Mouse (Mus musculus) urinary bladder, adult 2 months (tissue): ENCODE data around the gene Cd83. TPM values are rescaled to one million over a fixed set of nuclear protein-coding genes. Genes with fewer than 3 reads are reported as not detected.

ENCODE experiments used
- DNase-seq: peaks from one replicate; pipeline ENCODE4 v3.0.0; 2022; ENCODE audit warnings: low spot score
- polyA plus RNA-seq: library from polyadenylated mRNA; depleted of rRNA; stranded (reverse); fragments of >200 nt; gene quantifications from 2 replicates; pipeline ENCODE4 v1.2.3, GENCODE M21; 2012

Cd83 gene
- polyA plus RNA-seq, 1 experiment = 5.4 TPM

DNA sequence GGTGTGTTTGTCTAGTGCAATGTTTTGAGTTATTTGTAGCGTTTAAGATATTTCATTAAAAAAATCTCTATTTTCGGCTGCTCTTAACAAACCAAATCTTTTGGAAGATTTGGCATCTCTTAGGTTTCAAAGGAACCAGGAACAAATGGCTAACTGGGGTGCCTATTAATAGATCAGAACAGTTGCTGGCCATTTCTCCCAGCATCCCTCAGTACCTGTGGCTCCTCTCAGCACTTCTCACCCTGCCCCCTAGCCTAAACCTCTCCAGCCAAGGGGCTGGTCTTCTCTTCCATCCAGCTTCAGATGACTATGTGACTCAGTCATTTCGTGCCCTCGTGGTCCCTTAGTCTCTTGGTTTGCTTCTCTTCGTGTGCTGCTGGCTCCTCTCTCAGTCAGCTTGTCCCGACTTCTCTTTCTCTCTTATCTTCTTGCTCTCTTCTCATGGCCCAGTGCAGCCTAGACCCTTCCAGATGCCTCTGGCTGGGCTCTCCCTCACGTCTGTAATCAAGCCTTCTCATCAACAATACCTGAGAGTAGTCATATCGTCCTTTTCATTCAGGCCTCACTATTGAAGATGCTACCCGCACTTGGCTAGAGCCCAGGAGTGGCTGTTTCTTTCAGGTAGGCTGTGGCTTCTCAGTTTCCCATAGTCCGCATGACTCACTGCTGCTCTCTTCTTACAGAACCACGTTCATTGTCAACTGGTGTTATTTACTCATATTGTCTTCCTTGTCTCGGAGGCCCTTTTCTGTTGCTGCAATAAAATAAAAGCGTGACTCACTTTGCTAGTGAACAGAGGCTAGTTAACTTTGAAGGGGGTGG lies 9.8 kb upstream of the Cd83 start:
- DNase-seq = no peak

GRCm38 (mm10) chr13:43775427-43775733 lies 9.2 kb upstream of the Cd83 start:
- no peak for DNase-seq

- no peak for DNase-seq
These were observed 7.1 kb upstream of the Cd83 start for GRCm38 (mm10) chr13:43777321-43778002.

- DNase-seq = no peak
These were observed 6.4 kb upstream of the Cd83 start for GRCm38 (mm10) chr13:43778021-43778649.

DNA sequence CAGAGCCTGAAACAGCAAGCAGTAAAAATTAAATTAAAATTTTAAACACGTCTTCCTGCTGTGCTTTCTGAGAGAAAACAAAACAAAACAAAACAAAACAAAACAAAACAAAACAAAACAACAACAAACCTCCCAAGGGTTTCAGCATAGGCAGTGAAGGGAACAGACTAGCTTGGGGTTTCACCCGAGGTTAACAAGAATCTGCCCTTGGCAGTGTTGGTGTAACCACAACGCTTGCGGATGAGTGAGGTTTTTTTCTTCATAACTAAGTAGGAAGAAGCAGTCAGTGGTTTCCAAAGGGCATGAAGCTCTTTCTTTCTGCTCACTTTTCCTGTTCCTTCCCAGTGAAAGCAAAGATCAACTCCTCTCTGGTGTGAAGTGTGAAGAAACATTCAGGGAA lies 5.6 kb upstream of the Cd83 start:
- no peak for DNase-seq

DNA sequence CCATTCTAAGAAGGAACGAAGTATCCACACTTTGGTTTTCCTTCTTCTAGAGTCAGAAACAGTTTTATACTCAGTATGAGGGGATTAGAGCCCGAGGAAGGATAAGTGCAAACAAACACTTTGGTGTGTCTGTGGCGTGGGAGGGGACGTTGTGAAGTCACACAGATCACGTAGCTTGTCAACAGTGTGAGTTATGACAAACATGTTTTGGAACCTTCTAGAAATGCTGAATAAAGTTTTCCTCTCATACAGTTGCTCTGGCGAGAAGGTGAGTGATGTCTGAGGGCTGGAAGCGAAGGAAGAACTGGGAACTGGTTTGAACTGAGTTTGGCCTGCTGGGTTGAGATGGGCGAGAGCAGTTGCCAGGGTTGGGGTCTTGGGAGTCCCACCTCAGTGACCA lies 4.5 kb upstream of the Cd83 start:
- DNase-seq = no peak

- no peak for DNase-seq
These were observed 1.1 kb downstream of the Cd83 start for GRCm38 (mm10) chr13:43785712-43786072.

GRCm38 (mm10) chr13:43786171-43786795 lies 1.7 kb downstream of the Cd83 start:
- DNase-seq = no peak

DNA sequence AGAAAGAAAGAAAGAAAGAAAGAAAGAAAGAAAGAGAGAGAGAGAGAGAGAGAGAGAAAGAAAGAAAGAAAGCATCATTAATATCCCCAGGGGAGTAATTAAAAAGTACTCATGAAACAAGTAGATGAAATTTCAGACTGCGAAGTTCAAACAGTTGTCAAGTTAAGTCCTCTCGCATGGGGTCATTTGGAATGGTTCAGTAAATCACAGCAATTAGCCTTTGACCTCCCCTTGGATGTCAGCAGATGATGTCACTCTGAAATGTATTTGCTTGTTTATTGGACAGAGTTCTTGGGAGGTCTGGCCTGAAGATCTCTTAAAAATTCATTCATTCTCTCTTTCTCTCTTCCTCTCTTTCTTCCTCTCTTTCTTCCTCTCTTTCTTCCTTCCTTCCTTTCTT lies 2.7 kb downstream of the Cd83 start:
- no peak for DNase-seq

GRCm38 (mm10) chr13:43788071-43788470 lies 3.5 kb downstream of the Cd83 start:
- no peak for DNase-seq

GRCm38 (mm10) chr13:43788983-43789645 lies 4.5 kb downstream of the Cd83 start:
- DNase-seq = no peak

GRCm38 (mm10) chr13:43790229-43791001 lies 5.8 kb downstream of the Cd83 start:
- no peak for DNase-seq

GRCm38 (mm10) chr13:43795334-43795733 lies 10.8 kb downstream of the Cd83 start:
- no peak for DNase-seq

- no peak for DNase-seq
These were observed 14.1 kb downstream of the Cd83 start for GRCm38 (mm10) chr13:43798655-43799054.

- no peak for DNase-seq
These were observed 15.6 kb downstream of the Cd83 start for GRCm38 (mm10) chr13:43800136-43800535.

- no peak for DNase-seq
These were observed 17.4 kb downstream of the Cd83 start for GRCm38 (mm10) chr13:43801961-43802360.

DNA sequence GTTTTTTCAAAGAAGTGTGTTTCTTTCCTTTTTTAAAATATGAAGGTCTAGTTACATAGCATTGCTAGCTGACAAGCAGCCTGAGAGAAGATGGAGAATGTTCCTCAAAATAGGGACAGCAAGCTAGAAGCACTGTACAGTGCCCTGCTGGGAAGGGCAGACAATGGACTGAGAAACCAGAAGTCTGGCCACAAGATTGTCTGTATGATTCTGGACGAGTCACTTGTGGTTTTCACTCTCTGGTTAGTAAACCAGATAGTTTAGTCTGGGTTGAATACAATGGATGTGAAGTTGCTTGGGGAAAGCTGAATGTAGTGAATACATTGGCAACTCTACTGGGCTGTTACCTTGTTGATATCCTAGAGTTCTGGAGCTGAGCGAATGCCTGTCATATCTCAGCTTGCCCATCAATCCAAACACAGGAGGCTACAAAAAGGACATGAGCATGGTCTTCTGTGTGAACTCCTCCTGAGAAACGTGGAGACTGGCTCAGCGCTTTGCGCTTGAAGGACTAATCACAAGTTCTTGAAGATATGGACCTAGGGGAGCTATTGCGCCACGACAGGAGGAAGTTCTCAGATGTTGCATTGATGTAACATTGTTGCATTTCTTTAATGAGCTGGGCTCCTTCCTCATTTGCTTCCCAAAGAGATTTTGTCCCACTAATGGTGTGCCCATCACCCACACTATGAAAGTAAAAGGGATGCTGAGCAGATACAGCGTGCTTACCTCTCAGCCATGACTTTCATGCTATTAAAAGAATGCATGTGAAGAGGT lies 18.0 kb downstream of the Cd83 start:
- DNase-seq = no peak

- DNase-seq = no peak
These were observed 20.1 kb downstream of the Cd83 start for GRCm38 (mm10) chr13:43804648-43805047.

DNA sequence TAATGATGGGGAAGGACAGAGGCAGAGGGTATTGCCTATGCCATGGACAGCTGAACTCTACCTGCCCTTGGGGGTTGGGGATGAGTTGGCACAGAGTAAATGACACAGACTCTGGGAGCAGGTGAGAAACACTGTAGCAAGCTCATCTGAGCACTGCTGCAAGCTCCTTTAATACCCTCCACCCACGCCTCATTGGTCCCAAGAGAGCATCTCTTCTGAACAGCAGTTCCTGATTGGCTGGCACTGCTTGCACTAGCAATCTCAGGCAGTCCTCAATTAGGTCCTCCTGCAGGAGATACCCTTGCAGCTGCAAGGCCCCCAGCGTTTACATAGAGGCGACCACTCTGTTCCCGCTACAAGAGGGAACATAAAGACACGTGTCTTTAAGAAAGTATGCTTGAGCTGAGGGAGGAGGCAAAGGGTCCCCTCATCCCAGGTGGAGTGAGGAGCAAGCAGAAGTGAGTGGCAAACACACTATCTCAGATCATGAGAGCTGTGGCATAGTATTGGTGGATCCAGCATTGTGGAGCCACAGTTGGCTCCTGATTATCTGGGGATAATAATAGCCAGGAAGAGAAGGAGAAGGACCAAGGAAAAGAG lies 20.7 kb downstream of the Cd83 start:
- no peak for DNase-seq
